Mouse (Mus musculus) embryonic stem cell, embryonic (primary cell): Measurements from ENCODE around the gene Alkbh1.

ENCODE experiments used
- CTCF ChIA-PET, 4 experiments: fragments of 300-600 bp in 2 of 4; fragments of 350-600 bp in 2 of 4; sonication (Branson Sonifier 250); formaldehyde crosslinking; loops; one replicate each; lab custom pipeline; 2022; ENCODE audit warnings: inconsistent platforms in 2 of 4; lab: Charles Lee
- POLR2A ChIA-PET, 4 experiments: fragments of 300-600 bp in 2 of 4; fragments of 350-600 bp in 2 of 4; sonication (Branson Sonifier 250); formaldehyde crosslinking; loops; one replicate each; lab custom pipeline; 2022; ENCODE audit warnings: antibody characterized with exemption in 4 of 4, inconsistent platforms in 1 of 4; lab: Charles Lee

The Alkbh1 gene

DNA sequence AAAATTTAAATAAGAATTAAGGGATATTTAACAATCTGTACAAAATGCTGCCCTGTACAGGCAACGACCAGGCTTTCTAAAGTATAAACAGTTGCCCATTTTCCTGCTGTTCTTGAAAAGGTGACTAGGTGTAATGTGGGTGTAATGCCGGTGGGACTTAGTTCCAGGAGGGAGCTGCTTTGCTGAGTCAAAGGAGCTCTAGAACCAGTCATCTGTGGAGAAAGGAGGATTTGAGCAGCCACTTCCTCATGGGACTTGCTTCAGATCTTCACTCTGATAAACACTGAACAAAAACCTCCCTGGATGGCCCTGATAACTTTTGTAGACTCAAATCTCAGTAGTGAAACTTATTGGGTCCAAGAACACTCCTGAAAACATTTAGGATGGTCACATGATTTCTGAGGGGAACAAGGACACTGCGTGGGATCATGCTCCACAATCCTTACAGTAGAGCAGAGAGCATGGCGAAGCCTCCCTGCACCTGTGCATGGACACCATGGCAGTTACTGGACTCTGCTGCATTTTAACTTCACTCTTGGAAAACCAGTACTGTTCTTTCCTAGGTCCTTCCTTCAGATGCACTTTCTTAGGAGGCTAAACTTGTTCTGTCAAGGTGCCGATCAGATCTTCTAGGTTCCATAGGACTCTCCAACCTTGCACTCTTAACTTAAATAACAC is 17.3 kb downstream of the Alkbh1 start:
- ChIA-PET POLR2A (interaction anchor here in 3 of 4 experiments (0.7 to 9.1 kb wide), 15 partner anchors 9 to 285 kb away, joined by 3 to 306 read pairs (median 5); partner anchors contain the start of genes Slirp (in 2 of the 3), Ahsa1 (in 1 of the 3) and Alkbh1 (in 1 of the 3)), CTCF (interaction anchor here in 1 of 4 experiments (0.5 kb wide), 1 partner anchor 14 kb away, joined by 3 read pairs; no protein-coding TSS in a partner anchor)

GRCm38 (mm10) chr12:87424516-87424915 is 19.3 kb downstream of the Alkbh1 start:
- CTCF ChIA-PET: interaction anchor here in 2 of 4 experiments (0.6 to 0.7 kb wide), 3 partner anchors 8 to 386 kb away, joined by 3 to 6 read pairs (median 4); no protein-coding TSS in a partner anchor
- POLR2A ChIA-PET: interaction anchor here (0.6 to 9.1 kb wide), 37 partner anchors 9 to 158 kb away, joined by 3 to 306 read pairs (median 3); partner anchors contain the start of genes Slirp (in 2 of the 4), Ahsa1 (in 1 of the 4), Alkbh1 (in 1 of the 4) and Vipas39 (in 1 of the 4)

DNA sequence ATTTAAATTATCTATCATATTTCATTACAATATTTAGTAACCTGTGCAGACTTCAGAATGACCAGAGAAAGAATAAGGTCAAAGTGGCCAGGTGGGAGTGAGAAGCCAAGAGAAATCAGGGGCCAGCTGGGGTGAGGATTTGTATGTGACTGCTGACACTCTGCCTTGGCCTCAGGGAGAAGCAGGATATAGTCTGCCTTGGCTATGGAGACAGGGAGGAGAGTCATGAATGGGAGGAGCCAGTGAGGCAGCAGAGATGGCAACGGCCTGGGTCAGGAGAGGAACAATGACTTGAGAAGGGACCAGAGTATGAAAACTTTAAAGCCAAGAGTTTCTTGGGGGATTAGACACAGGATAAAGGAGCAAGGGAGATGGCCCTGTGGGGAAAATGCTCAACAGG is 20.1 kb downstream of the Alkbh1 start:
- POLR2A ChIA-PET: interaction anchor here in 3 of 4 experiments (0.6 to 9.1 kb wide), 28 partner anchors 11 to 765 kb away, joined by 3 to 306 read pairs (median 4); partner anchors contain the start of genes Ahsa1 (in 1 of the 3), Alkbh1 (in 1 of the 3), Slirp (in 1 of the 3) and Vipas39 (in 1 of the 3)
- CTCF ChIA-PET: no interaction called here

DNA sequence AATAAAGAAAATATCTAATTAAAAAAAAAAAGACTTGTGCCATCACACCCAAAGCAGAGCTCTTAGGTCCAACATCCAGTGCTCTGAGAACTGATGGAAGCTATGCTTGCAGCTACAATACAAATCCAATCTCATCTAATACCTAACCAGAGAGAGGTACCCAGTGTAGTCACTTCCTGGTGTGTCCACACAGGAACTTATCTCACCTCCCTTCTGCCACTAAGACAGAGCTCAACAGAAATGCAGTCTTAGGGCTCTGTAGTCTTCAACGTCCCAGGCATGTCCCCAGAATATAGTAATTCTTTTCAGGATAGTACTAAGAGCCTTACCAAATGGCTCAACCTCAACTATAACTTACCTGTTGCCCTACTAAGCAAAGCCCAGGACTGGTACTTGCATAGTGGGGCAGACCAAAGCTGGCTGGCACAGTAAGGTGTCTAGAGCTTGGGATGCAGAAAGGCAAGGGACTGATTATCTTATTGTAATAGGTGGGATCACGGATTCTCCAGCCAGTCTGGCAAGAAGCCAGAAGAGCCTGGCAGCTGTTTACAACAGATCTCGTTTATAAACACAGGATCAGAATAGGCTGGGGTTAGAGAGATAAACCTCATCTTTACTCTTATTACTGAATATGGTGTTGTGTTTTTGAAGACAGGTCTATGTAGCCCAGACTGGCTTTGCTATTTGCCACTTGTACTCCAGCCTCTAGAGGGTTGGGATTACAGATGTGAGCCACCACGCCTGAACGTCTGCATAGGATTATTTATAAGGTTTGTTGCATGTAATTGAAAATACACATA is 21.9 kb downstream of the Alkbh1 start:
- POLR2A ChIA-PET: interaction anchor here in 2 of 4 experiments (0.7 to 1.7 kb wide), 6 partner anchors 10 to 21 kb away, joined by 3 to 16 read pairs (median 4); partner anchors contain the start of genes Alkbh1 (in 1 of the 2) and Slirp (in 1 of the 2)
- CTCF ChIA-PET: interaction anchor here in 1 of 4 experiments (1.0 kb wide), 1 partner anchor 10 kb away, joined by 3 read pairs; no protein-coding TSS in a partner anchor

GRCm38 (mm10) chr12:87419974-87420485 is 23.8 kb downstream of the Alkbh1 start:
- POLR2A ChIA-PET: interaction anchor here in 2 of 4 experiments (0.9 to 1.7 kb wide), 11 partner anchors 8 to 179 kb away, joined by 3 to 7 read pairs (median 3); no protein-coding TSS in a partner anchor
- CTCF ChIA-PET: no interaction called here

DNA sequence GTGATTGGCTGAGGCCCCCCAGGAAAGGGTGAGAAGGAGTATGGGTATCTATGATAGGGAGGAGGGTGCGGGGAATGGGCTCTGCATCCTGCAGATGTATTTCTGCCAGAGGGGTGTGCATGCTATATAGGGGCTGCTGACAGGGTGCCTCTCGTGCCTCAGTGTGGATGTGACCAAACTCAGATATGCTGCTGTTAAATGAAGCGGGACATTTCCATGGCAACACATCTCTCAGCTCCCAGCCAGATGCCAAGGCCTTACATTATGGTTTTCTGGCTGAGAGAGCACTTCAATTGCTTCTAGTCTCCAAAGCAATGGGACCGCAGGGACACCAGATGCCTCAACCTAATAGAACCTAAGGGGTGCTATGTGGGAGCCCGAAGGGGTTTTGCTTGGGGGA is 24.9 kb downstream of the Alkbh1 start:
- POLR2A ChIA-PET: interaction anchor here in 1 of 4 experiments (0.6 to 2.7 kb wide), 8 partner anchors 9 to 72 kb away, joined by 3 to 12 read pairs (median 5); partner anchors contain the start of genes Alkbh1 and Slirp

GRCm38 (mm10) chr12:87416690-87417089 is 27.1 kb downstream of the Alkbh1 start:
- ChIA-PET CTCF (interaction anchor here in 1 of 4 experiments (1.9 kb wide), 1 partner anchor 14 kb away, joined by 4 read pairs; no protein-coding TSS in a partner anchor), POLR2A (interaction anchor here in 1 of 4 experiments (0.9 to 2.7 kb wide), 5 partner anchors 9 to 37 kb away, joined by 3 to 12 read pairs (median 4); partner anchors contain the start of genes Alkbh1 and Slirp)

More for the DNA sequence above, 24.9 kb downstream of the Alkbh1 start:
- CTCF ChIA-PET: no interaction called here

- CTCF ChIA-PET: interaction anchor here in 1 of 4 experiments (0.9 to 1.1 kb wide), 3 partner anchors 16 to 362 kb away, joined by 3 read pairs; no protein-coding TSS in a partner anchor
- POLR2A ChIA-PET: interaction anchor here in 2 of 4 experiments (0.8 to 2.4 kb wide), 9 partner anchors 10 to 28 kb away, joined by 3 to 10 read pairs (median 4); partner anchors contain the start of gene Sptlc2 (in 1 of the 2)
These were observed 28.5 kb downstream of the Alkbh1 start for GRCm38 (mm10) chr12:87415358-87415757.

DNA sequence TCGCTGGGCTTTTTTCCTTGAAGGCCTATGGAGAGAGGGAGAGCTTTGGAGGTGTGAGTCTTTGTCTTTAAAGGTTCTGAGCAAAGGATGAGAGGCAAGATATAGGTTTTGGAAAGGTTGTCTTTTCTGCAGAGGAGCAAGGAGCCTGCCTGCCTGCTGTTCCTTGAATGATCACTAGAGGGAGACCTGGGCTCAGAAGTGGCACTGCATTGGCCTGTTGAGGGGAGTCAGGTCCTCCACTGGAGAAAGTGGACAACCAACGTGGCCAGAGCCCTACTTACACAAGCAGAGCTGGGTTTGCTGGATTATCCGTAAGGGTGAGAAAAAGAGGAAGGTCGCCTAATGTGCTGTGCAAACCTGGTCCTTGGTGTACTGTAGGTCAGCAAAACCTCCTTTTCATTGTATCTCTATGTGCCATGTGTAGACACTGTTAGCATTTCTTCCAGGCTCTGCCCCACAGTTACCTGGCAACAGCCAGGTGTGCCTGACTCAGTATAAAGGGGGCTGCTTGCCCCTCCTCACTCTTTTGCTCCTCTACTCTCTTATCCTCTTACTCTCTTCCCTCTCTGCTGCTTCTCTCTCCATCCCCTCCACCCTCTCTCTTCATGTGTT is 30.5 kb downstream of the Alkbh1 start:
- CTCF ChIA-PET: interaction anchor here in 1 of 4 experiments (0.5 kb wide), 1 partner anchor 23 kb away, joined by 3 read pairs; no protein-coding TSS in a partner anchor
- POLR2A ChIA-PET: interaction anchor here in 3 of 4 experiments (0.5 to 5.0 kb wide), 10 partner anchors 11 to 266 kb away, joined by 3 to 49 read pairs (median 6); partner anchors contain the start of genes Pomt2 (in 1 of the 3), Slirp (in 1 of the 3) and Sptlc2 (in 1 of the 3)

- CTCF ChIA-PET: interaction anchor here in 2 of 4 experiments (0.6 to 2.2 kb wide), 5 partner anchors 23 to 420 kb away, joined by 3 to 9 read pairs (median 4); partner anchors contain the start of gene Sptlc2 (in 1 of the 2)
- POLR2A ChIA-PET: interaction anchor here in 3 of 4 experiments (0.5 to 5.0 kb wide), 21 partner anchors 10 to 377 kb away, joined by 3 to 49 read pairs (median 5); partner anchors contain the start of genes Sptlc2 (in 2 of the 3), Ahsa1 (in 1 of the 3), Slirp (in 1 of the 3) and Vipas39 (in 1 of the 3)
These were observed 32.8 kb downstream of the Alkbh1 start for GRCm38 (mm10) chr12:87410999-87411398.

DNA sequence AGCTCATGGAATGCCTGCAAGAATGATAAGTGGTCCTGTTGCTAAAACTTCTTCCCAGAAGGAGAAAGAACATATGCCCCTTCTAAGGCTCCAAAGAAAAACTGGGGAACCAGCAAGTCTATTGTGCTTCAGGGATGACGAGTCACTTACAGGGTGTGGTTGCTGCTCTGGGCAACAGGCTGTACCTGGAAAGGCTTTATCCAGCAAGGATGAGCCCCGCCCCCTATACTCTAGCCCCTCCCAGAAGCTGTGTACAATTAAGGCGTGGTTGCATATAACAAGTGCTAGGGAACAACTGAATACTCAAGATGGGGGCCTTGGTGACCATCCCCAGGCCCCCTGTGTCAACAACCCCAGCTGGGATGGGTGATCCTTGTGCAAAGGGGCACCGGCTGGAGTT is 34.7 kb downstream of the Alkbh1 start:
- CTCF ChIA-PET: interaction anchor here in 1 of 4 experiments (0.5 kb wide), 1 partner anchor 122 kb away, joined by 3 read pairs; no protein-coding TSS in a partner anchor
- POLR2A ChIA-PET: interaction anchor here in 3 of 4 experiments (0.8 to 5.0 kb wide), 27 partner anchors 9 to 143 kb away, joined by 3 to 49 read pairs (median 5); partner anchors contain the start of genes Sptlc2 (in 2 of the 3), Ahsa1 (in 1 of the 3), Slirp (in 1 of the 3) and Vipas39 (in 1 of the 3)

DNA sequence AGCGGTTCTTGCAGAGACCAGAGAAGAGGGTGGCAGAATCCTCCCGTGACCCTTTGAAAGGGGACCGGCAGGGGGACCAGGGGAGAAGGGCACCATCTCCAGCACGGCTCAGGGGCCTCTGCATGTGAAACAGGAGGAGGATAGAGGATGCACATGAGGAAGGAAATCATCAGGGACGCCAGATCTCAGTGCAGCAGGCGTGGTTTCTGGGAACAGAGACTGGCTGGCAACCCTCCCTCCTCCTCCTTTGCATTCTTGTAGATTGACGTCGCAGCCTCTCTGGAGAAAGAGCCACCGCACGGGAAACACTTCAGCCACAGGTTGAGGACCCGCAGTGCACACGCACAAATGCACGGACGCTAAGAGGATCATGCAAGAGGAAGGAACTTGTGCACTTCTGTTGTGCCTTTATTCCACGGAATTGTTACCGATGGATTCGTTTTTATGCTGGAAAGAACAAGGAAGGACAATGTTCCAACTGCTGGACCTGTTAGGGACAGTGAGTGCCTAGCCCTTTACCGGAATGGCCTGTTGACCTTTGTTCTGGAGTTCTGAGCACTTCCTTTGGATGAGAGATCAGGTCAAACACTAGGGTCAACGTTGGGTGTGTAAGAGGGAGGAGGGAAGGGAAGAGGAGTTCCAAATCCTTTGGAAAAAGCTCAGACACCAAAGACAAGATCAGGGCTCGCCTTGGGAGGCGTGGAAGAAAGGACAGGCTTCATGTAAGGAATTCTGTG is 35.8 kb downstream of the Alkbh1 start:
- ChIA-PET POLR2A (interaction anchor here in 3 of 4 experiments (0.5 to 5.0 kb wide), 18 partner anchors 8 to 142 kb away, joined by 3 to 49 read pairs (median 4); partner anchors contain the start of genes Sptlc2 (in 2 of the 3), Ahsa1 (in 1 of the 3), Alkbh1 (in 1 of the 3) and Slirp (in 1 of the 3)), CTCF (no interaction called here)

- POLR2A ChIA-PET: interaction anchor here in 3 of 4 experiments (0.6 to 3.9 kb wide), 28 partner anchors 10 to 459 kb away, joined by 3 to 36 read pairs (median 4); partner anchors contain the start of genes Sptlc2 (in 3 of the 3), Ahsa1 (in 2 of the 3), Pomt2 (in 2 of the 3) and Vipas39 (in 2 of the 3)
- CTCF ChIA-PET: interaction anchor here in 1 of 4 experiments (0.6 to 1.4 kb wide), 2 partner anchors 126 to 352 kb away, joined by 3 to 4 read pairs; no protein-coding TSS in a partner anchor
These were observed 38.1 kb downstream of the Alkbh1 start for GRCm38 (mm10) chr12:87405721-87406120.

GRCm38 (mm10) chr12:87405165-87405564 is 38.7 kb downstream of the Alkbh1 start:
- ChIA-PET POLR2A (interaction anchor here (0.5 to 3.9 kb wide), 30 partner anchors 10 to 458 kb away, joined by 3 to 36 read pairs (median 4); partner anchors contain the start of genes Sptlc2 (in 3 of the 4), Ahsa1 (in 2 of the 4), Pomt2 (in 2 of the 4) and Vipas39 (in 2 of the 4)), CTCF (interaction anchor here in 1 of 4 experiments (0.6 to 1.4 kb wide), 2 partner anchors 125 to 352 kb away, joined by 3 to 4 read pairs; no protein-coding TSS in a partner anchor)

DNA sequence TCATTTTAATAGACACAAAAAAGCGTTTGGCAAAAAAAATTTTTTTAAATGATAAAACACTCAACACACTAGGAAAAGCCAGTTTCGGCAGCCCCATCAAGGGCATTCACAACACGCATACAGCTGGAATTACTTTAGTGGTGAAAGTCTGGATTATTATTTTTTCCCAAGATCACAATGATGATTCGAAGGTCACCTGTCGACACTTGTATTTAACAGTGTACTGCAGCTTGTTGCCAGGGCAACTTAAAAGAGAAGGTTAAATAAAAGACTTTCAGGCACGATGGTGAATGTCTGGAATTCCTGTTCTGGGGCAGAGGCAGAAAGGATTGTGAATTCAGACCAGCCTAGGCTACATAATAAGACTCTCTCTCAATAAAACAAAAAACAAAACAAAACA is 41.9 kb downstream of the Alkbh1 start:
- POLR2A ChIA-PET: interaction anchor here (0.6 to 5.1 kb wide), 21 partner anchors 9 to 596 kb away, joined by 3 to 38 read pairs (median 4); partner anchors contain the start of genes Sptlc2 (in 2 of the 4) and Ahsa1 (in 1 of the 4)
- CTCF ChIA-PET: interaction anchor here in 2 of 4 experiments (0.7 kb wide), 2 partner anchors 119 to 633 kb away, joined by 4 to 11 read pairs; no protein-coding TSS in a partner anchor
